Mouse (Mus musculus) midbrain, postnatal 0 days (tissue): ENCODE data around the gene Msi1. TPM values are rescaled to one million over a fixed set of nuclear protein-coding genes. Genes with fewer than 3 reads are reported as not detected.

ENCODE experiments used
- ATAC-seq: fragments of 200-750 bp; cut with Nextera tagmentation; 2 replicates; pipeline ENCODE4 v1.8.0; 2017; ENCODE audit warnings: moderate number of reproducible peaks, mild to moderate bottlenecking, moderate TSS enrichment, moderate library complexity; ENCODE audit not compliant: low FRiP score
- DNase-seq: peaks from one replicate; pipeline ENCODE4 v3.0.0-alpha.2; 2015; ENCODE audit warnings: low spot score
- H3K27ac ChIP-seq: fragments of 300-500 bp; sonication (generic); 2 replicates; pipeline ENCODE4 v1.5.1; 2014; ENCODE audit warnings: low read depth, mild to moderate bottlenecking, low read length, mixed read lengths
- H3K27me3 ChIP-seq: fragments of 300-500 bp; sonication (generic); 2 replicates; pipeline ENCODE4 v1.6.1; 2014; ENCODE audit warnings: low read length, control low read depth, mixed read lengths; ENCODE audit not compliant: insufficient read depth
- H3K36me3 ChIP-seq: fragments of 300-500 bp; sonication (generic); 2 replicates; pipeline ENCODE4 v1.6.1; 2014; ENCODE audit warnings: low read length, control low read depth, mixed read lengths; ENCODE audit not compliant: insufficient read depth
- H3K4me1 ChIP-seq: fragments of 300-500 bp; sonication (generic); 2 replicates; pipeline ENCODE4 v1.6.1; 2014; ENCODE audit warnings: mild to moderate bottlenecking, control low read depth, antibody characterized with exemption, low read length, mixed read lengths; ENCODE audit not compliant: insufficient read depth
- H3K4me2 ChIP-seq: fragments of 300-500 bp; sonication (generic); 2 replicates; pipeline ENCODE4 v1.6.1; 2014; ENCODE audit warnings: low read depth, mild to moderate bottlenecking, low read length, mixed read lengths; ENCODE audit not compliant: poor library complexity, severe bottlenecking
- H3K4me3 ChIP-seq: fragments of 300-500 bp; sonication (generic); 2 replicates; pipeline ENCODE4 v1.5.1; 2014; ENCODE audit warnings: low read depth, mild to moderate bottlenecking, low read length, moderate library complexity
- H3K9ac ChIP-seq: fragments of 300-500 bp; sonication (generic); replicated peaks from 2 replicates; pipeline ENCODE4 v1.6.1; 2014; ENCODE audit warnings: mild to moderate bottlenecking, low read length, moderate library complexity, mixed read lengths; ENCODE audit not compliant: poor library complexity, severe bottlenecking
- H3K9me3 ChIP-seq: fragments of 300-500 bp; sonication (generic); 2 replicates; pipeline ENCODE4 v1.6.1; 2016; ENCODE audit warnings: low read length, control low read depth
- CTCF ChIP-seq: IDR thresholded peaks from 2 replicates; pipeline ENCODE4 v1.5.1; 2016; ENCODE audit warnings: antibody characterized with exemption, mild to moderate bottlenecking
- WGBS: fragments of 180-500 bp; shearing (Covaris S2); extraction: QIAGEN DNeasy Blood & Tissue Kit; methylation state at CpG from one replicate; pipeline ENCODE4 v1.1.7; 2014; 5-methylcytosine and 5-hydroxymethylcytosine counted together
- polyA plus RNA-seq: library from polyadenylated mRNA; unstranded; fragments of >200 nt; fragmentation: Nextera tagmentation; extraction: Ambion mirVana; gene quantifications from 2 replicates; pipeline ENCODE4 v1.2.1, GENCODE M21; 2015
- total RNA-seq: library from RNA; depleted of rRNA; stranded (reverse); fragments of >200 nt; gene quantifications from 2 replicates; pipeline ENCODE4 v1.2.3, GENCODE M21; 2014; rRNA removed

The Msi1 gene
- total RNA-seq (72.5 and 82.9 TPM in 2 replicates), polyA plus RNA-seq (41.1 and 52.1 TPM in 2 replicates)

GRCm38 (mm10) chr5:115429359-115430186 is at the start of gene Msi1:
Gene Msi1, plus strand, starts transcription at chr5:115429599.
- no peaks in the 10 kb centered on the region for H3K27me3 ChIP-seq
- no peak for TF ChIP-seq CTCF
- WGBS: 1% methylated on average over 47 of the region's 117 CpGs
- no peaks in the 10 kb centered on the region for H3K36me3 ChIP-seq
- ATAC-seq: peak; percentile 64
- peak within 1 kb of the TSS; percentile 97 for H3K9ac ChIP-seq
- H3K4me2 ChIP-seq: peak within 1 kb of the TSS; percentile 98
- H3K4me3 ChIP-seq: peak within 1 kb of the TSS; percentile 95
- H3K4me1 ChIP-seq: peaks cover 28% of the 10 kb centered on the region
- no peaks in the 10 kb centered on the region for H3K9me3 ChIP-seq
- H3K27ac ChIP-seq: peak within 1 kb of the TSS; percentile 86
- no peak for DNase-seq

GRCm38 (mm10) chr5:115391935-115392334 is 37.5 kb upstream of the Msi1 start:
- H3K27me3 ChIP-seq: no peaks in the 10 kb centered on the region
- H3K4me1 ChIP-seq: no peaks in the 10 kb centered on the region
- H3K36me3 ChIP-seq: no peaks in the 10 kb centered on the region
- no peak overlapping the region for H3K9ac ChIP-seq
- H3K9me3 ChIP-seq: no peaks in the 10 kb centered on the region
- TF ChIP-seq CTCF: no peak
- no peak overlapping the region for H3K4me2 ChIP-seq
- no peak overlapping the region for H3K4me3 ChIP-seq
- WGBS: 30% methylated on average over 8 of the region's 9 CpGs
- ATAC-seq (no peak), DNase-seq (no peak)
- no peak overlapping the region for H3K27ac ChIP-seq

GRCm38 (mm10) chr5:115392969-115393368 is 36.4 kb upstream of the Msi1 start:
- WGBS: 97% methylated on average over 1 of the region's 1 CpGs
- no peaks in the 10 kb centered on the region for H3K36me3 ChIP-seq
- ATAC-seq: no peak

GRCm38 (mm10) chr5:115394223-115394622 is 35.2 kb upstream of the Msi1 start:
- WGBS: 4% methylated on average over 8 of the region's 8 CpGs
- H3K36me3 ChIP-seq: no peaks in the 10 kb centered on the region
- no peaks in the 10 kb centered on the region for H3K27me3 ChIP-seq
- no peak overlapping the region for H3K4me2 ChIP-seq
- peaks cover 7% of the 10 kb centered on the region; the same call in 1 of the 2 replicates for H3K4me1 ChIP-seq
- H3K9me3 ChIP-seq: no peaks in the 10 kb centered on the region
- H3K27ac ChIP-seq: no peak overlapping the region
- no peak overlapping the region for H3K4me3 ChIP-seq
- no peak for DNase-seq
- no peak for ATAC-seq
- no peak for TF ChIP-seq CTCF
- no peak overlapping the region for H3K9ac ChIP-seq

More at GRCm38 (mm10) chr5:115392969-115393368, 36.4 kb upstream of the Msi1 start:
- Histone ChIP-seq H3K4me3 (no peak overlapping the region), H3K4me2 (no peak overlapping the region), H3K4me1 (peaks cover 3% of the 10 kb centered on the region; the same call in 1 of the 2 replicates), H3K9ac (no peak overlapping the region), H3K9me3 (no peaks in the 10 kb centered on the region), H3K27ac (no peak overlapping the region), H3K27me3 (no peaks in the 10 kb centered on the region)
- DNase-seq: no peak
- TF ChIP-seq CTCF: no peak

DNA sequence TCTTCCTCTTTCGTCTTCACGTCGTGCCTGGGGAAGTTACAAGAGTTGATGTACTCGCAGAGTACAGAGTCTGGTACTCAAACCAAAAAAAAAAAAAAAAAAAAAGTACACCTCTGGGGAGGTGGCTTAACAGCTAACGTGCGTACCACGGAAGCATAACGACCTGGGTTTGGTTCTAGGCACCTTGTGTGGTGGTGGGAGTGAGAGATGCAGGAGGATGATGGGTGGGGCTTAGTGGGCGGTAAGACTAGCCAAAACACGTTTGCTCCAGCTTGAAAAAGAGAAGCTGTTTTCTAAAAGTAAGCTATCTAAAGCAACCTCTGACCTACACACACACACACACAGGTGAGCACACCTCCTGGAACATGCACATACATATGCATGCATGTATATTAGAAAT is 34.6 kb upstream of the Msi1 start:
- WGBS: 27% methylated on average over 10 of the region's 10 CpGs
- no peak for TF ChIP-seq CTCF

GRCm38 (mm10) chr5:115396654-115397053 is 32.7 kb upstream of the Msi1 start:
- Histone ChIP-seq H3K27ac (no peak overlapping the region), H3K27me3 (no peaks in the 10 kb centered on the region), H3K9me3 (no peaks in the 10 kb centered on the region), H3K4me1 (peaks cover 7% of the 10 kb centered on the region; the same call in 1 of the 2 replicates), H3K9ac (no peak overlapping the region), H3K4me3 (no peak overlapping the region), H3K4me2 (no peak overlapping the region), H3K36me3 (no peaks in the 10 kb centered on the region)
- no peak for ATAC-seq
- DNase-seq: no peak
- WGBS: 51% methylated on average over 11 of the region's 11 CpGs
- no peak for TF ChIP-seq CTCF

More for the DNA sequence above, 34.6 kb upstream of the Msi1 start:
- no peak overlapping the region for H3K4me3 ChIP-seq
- H3K4me1 ChIP-seq: peaks cover 7% of the 10 kb centered on the region; the same call in 1 of the 2 replicates
- no peaks in the 10 kb centered on the region for H3K27me3 ChIP-seq
- H3K9me3 ChIP-seq: no peaks in the 10 kb centered on the region
- no peaks in the 10 kb centered on the region for H3K36me3 ChIP-seq
- no peak overlapping the region for H3K4me2 ChIP-seq
- ATAC-seq (no peak), DNase-seq (no peak)
- no peak overlapping the region for H3K27ac ChIP-seq
- H3K9ac ChIP-seq: no peak overlapping the region
